Mouse (Mus musculus) MEL (cell line): ENCODE results near the gene Slc30a6. TPM values are rescaled to one million over a fixed set of nuclear protein-coding genes. Genes with fewer than 3 reads are reported as not detected.

Experiments used
- DNase-seq: peaks from one replicate; pipeline ENCODE4 v3.0.0; 2011; ENCODE audit warnings: low read depth, low spot score
- H3K27ac ChIP-seq: 2 replicates; pipeline ENCODE4 v1.5.1; 2012; ENCODE audit warnings: low read depth, mild to moderate bottlenecking, control low read depth, low read length, moderate library complexity; ENCODE audit not compliant: control insufficient read depth
- H3K27me3 ChIP-seq, 2 experiments: fragments of 150-350 bp in 1 of 2; sonication (generic) in 1 of 2; 2 replicates each; pipeline ENCODE4 v1.6.1; 2012; ENCODE audit warnings: low read length in 2 of 2, mild to moderate bottlenecking in 2 of 2, improper control_type of control experiment in 1 of 2, moderate library complexity in 1 of 2; ENCODE audit not compliant: insufficient read depth in 2 of 2, control insufficient read depth in 1 of 2
- H3K36me3 ChIP-seq, 2 experiments: 2 replicates each; pipeline ENCODE4 v1.6.1; 2012 to 2014; ENCODE audit warnings: low read length in 2 of 2, improper control_type of control experiment in 1 of 2, inconsistent platforms in 1 of 2, mild to moderate bottlenecking in 1 of 2; ENCODE audit not compliant: insufficient read depth in 2 of 2, control insufficient read depth in 1 of 2
- H3K4me1 ChIP-seq, 2 experiments: fragments of 150-350 bp in 1 of 2; sonication (generic) in 1 of 2; 2 replicates each; pipeline ENCODE4 v1.6.1; 2012; ENCODE audit warnings: low read length in 2 of 2, improper control_type of control experiment in 1 of 2, mild to moderate bottlenecking in 1 of 2; ENCODE audit not compliant: insufficient read depth in 2 of 2, control insufficient read depth in 1 of 2
- H3K4me3 ChIP-seq, 2 experiments: fragments of 150-350 bp in 1 of 2; sonication (generic) in 1 of 2; 2 replicates each; pipeline ENCODE4 v1.5.1; 2012; ENCODE audit warnings: low read depth in 2 of 2, low read length in 2 of 2, mild to moderate bottlenecking in 2 of 2, moderate library complexity in 2 of 2, control low read depth in 1 of 2, improper control_type of control experiment in 1 of 2; ENCODE audit not compliant: control insufficient read depth in 1 of 2, insufficient read depth in 1 of 2
- H3K79me2 ChIP-seq: 2 replicates; pipeline ENCODE4 v1.6.1; 2012; ENCODE audit warnings: mild to moderate bottlenecking, low read length, moderate library complexity; ENCODE audit not compliant: control insufficient read depth, poor library complexity, insufficient read depth
- H3K9ac ChIP-seq: 2 replicates; pipeline ENCODE4 v1.6.1; 2012; ENCODE audit warnings: low read depth, mild to moderate bottlenecking, control low read depth, low read length, moderate library complexity; ENCODE audit not compliant: control insufficient read depth, poor library complexity, severe bottlenecking
- H3K9me3 ChIP-seq: fragments of 150-350 bp; sonication (generic); replicated peaks from 2 replicates; pipeline ENCODE4 v1.6.1; 2012; ENCODE audit warnings: mild to moderate bottlenecking, low read length, improper control_type of control experiment, moderate library complexity; ENCODE audit not compliant: insufficient read depth
- BHLHE40 ChIP-seq: IDR thresholded peaks from 2 replicates; pipeline ENCODE4 v1.6.1; 2012; ENCODE audit warnings: low read depth, mild to moderate bottlenecking, inconsistent platforms, low read length, improper control_type of control experiment, borderline replicate concordance
- CHD1 ChIP-seq: IDR thresholded peaks from 2 replicates; pipeline ENCODE4 v1.6.1; 2012; ENCODE audit warnings: low read depth, mild to moderate bottlenecking, inconsistent platforms, low read length, improper control_type of control experiment
- CHD2 ChIP-seq: IDR thresholded peaks from 2 replicates; pipeline ENCODE4 v1.6.1; 2011; ENCODE audit warnings: low read length, improper control_type of control experiment
- E2F4 ChIP-seq: IDR thresholded peaks from 2 replicates; pipeline ENCODE4 v1.6.1; 2011; ENCODE audit warnings: low read depth, low read length, improper control_type of control experiment, borderline replicate concordance
- ELF1 ChIP-seq: IDR thresholded peaks from 2 replicates; pipeline ENCODE4 v1.6.1; 2014; ENCODE audit warnings: low read depth, mild to moderate bottlenecking, inconsistent platforms, low read length, improper control_type of control experiment, moderate library complexity
- EP300 ChIP-seq, 2 experiments: IDR thresholded peaks; 2 replicates each; pipeline ENCODE4 v1.6.1; 2011; ENCODE audit warnings: improper control_type of control experiment in 2 of 2, low read length in 2 of 2, low read depth in 1 of 2, mild to moderate bottlenecking in 1 of 2
- ETS1 ChIP-seq: IDR thresholded peaks from 2 replicates; pipeline ENCODE4 v1.6.1; 2012; ENCODE audit warnings: low read depth, mild to moderate bottlenecking, inconsistent platforms, low read length, improper control_type of control experiment, moderate library complexity
- GABPA ChIP-seq: IDR thresholded peaks from 2 replicates; pipeline ENCODE4 v1.6.1; 2012; ENCODE audit warnings: low read depth, mild to moderate bottlenecking, inconsistent platforms, low read length, improper control_type of control experiment, moderate library complexity
- HCFC1 ChIP-seq: IDR thresholded peaks from 2 replicates; pipeline ENCODE4 v1.6.1; 2012; ENCODE audit warnings: low read depth, mild to moderate bottlenecking, inconsistent platforms, low read length, improper control_type of control experiment, moderate library complexity
- JUND ChIP-seq: IDR thresholded peaks from 2 replicates; pipeline ENCODE4 v1.6.1; 2011; ENCODE audit warnings: low read depth, mild to moderate bottlenecking, improper control_type of control experiment, low read length
- KAT2A ChIP-seq: conservative IDR thresholded peaks from 2 replicates; pipeline ENCODE4 v1.6.1; 2012; ENCODE audit warnings: low read depth, low read length, improper control_type of control experiment, inconsistent platforms
- MAFK ChIP-seq: IDR thresholded peaks from 2 replicates; pipeline ENCODE4 v1.6.1; 2011; ENCODE audit warnings: low read depth, mild to moderate bottlenecking, low read length, improper control_type of control experiment, borderline replicate concordance
- MAX ChIP-seq: IDR thresholded peaks from 2 replicates; pipeline ENCODE4 v1.6.1; 2011; ENCODE audit warnings: low read length, improper control_type of control experiment
- MAZ ChIP-seq: IDR thresholded peaks from 2 replicates; pipeline ENCODE4 v1.6.1; 2012; ENCODE audit warnings: low read depth, mild to moderate bottlenecking, inconsistent platforms, low read length, improper control_type of control experiment
- MEF2A ChIP-seq: IDR thresholded peaks from 2 replicates; pipeline ENCODE4 v1.6.1; 2014; ENCODE audit warnings: low read depth, mild to moderate bottlenecking, inconsistent platforms, low read length, improper control_type of control experiment; ENCODE audit not compliant: poor library complexity, insufficient replicate concordance, severe bottlenecking; ENCODE audit errors: extremely low read depth
- MXI1 ChIP-seq: IDR thresholded peaks from 2 replicates; pipeline ENCODE4 v1.6.1; 2011; ENCODE audit warnings: mild to moderate bottlenecking, low read depth, low read length, improper control_type of control experiment
- MYB ChIP-seq: IDR thresholded peaks from 2 replicates; pipeline ENCODE4 v1.6.1; 2011; ENCODE audit warnings: mild to moderate bottlenecking, low read depth, low read length, improper control_type of control experiment
- MYC ChIP-seq: IDR thresholded peaks from 2 replicates; pipeline ENCODE4 v1.6.1; 2011; ENCODE audit warnings: low read depth, mild to moderate bottlenecking, low read length, improper control_type of control experiment, moderate library complexity
- NELFE ChIP-seq: IDR thresholded peaks from 2 replicates; pipeline ENCODE4 v1.6.1; 2011; ENCODE audit warnings: low read depth, low read length, improper control_type of control experiment
- NRF1 ChIP-seq: IDR thresholded peaks from 2 replicates; pipeline ENCODE4 v1.6.1; 2014; ENCODE audit warnings: low read depth, mild to moderate bottlenecking, inconsistent platforms, low read length, improper control_type of control experiment, moderate library complexity; ENCODE audit not compliant: poor library complexity, insufficient read depth, severe bottlenecking
- POLR2A ChIP-seq, 2 experiments: IDR thresholded peaks; 2 replicates each; pipeline ENCODE4 v1.6.1; 2011 to 2012; ENCODE audit warnings: low read length in 2 of 2, mild to moderate bottlenecking in 2 of 2, control low read depth in 1 of 2, improper control_type of control experiment in 1 of 2, low read depth in 1 of 2, moderate library complexity in 1 of 2; ENCODE audit not compliant: control insufficient read depth in 1 of 2, insufficient read depth in 1 of 2, poor library complexity in 1 of 2
- POLR2AphosphoS2 ChIP-seq: IDR thresholded peaks from 2 replicates; pipeline ENCODE4 v1.6.1; 2011; ENCODE audit warnings: low read length, improper control_type of control experiment
- POLR2AphosphoS5 ChIP-seq: IDR thresholded peaks from 2 replicates; pipeline ENCODE4 v1.6.1; 2012; ENCODE audit warnings: low read depth, borderline replicate concordance, mild to moderate bottlenecking, inconsistent platforms, low read length, moderate library complexity, mixed read lengths
- RCOR1 ChIP-seq: IDR thresholded peaks from 2 replicates; pipeline ENCODE4 v1.6.1; 2012; ENCODE audit warnings: low read depth, mild to moderate bottlenecking, inconsistent platforms, low read length, improper control_type of control experiment
- SMC3 ChIP-seq: IDR thresholded peaks from 2 replicates; pipeline ENCODE4 v1.6.1; 2011; ENCODE audit warnings: low read depth, low read length, improper control_type of control experiment
- TAL1 ChIP-seq: IDR thresholded peaks from 2 replicates; pipeline ENCODE4 v1.6.1; 2012; ENCODE audit warnings: mild to moderate bottlenecking, inconsistent platforms, low read length, moderate library complexity, mixed read lengths
- TBP ChIP-seq: IDR thresholded peaks from 2 replicates; pipeline ENCODE4 v1.8.0; 2011; ENCODE audit warnings: low read depth, low read length, improper control_type of control experiment
- TCF12 ChIP-seq: IDR thresholded peaks from 2 replicates; pipeline ENCODE4 v1.6.1; 2014; ENCODE audit warnings: low read depth, mild to moderate bottlenecking, inconsistent platforms, low read length, improper control_type of control experiment, moderate library complexity
- UBTF ChIP-seq: IDR thresholded peaks from 2 replicates; pipeline ENCODE4 v1.6.1; 2012; ENCODE audit warnings: low read depth, mild to moderate bottlenecking, inconsistent platforms, low read length, improper control_type of control experiment, moderate library complexity, borderline replicate concordance; ENCODE audit not compliant: insufficient read depth
- USF1 ChIP-seq: IDR thresholded peaks from 2 replicates; pipeline ENCODE4 v1.6.1; 2014; ENCODE audit warnings: low read depth, mild to moderate bottlenecking, inconsistent platforms, low read length, improper control_type of control experiment, moderate library complexity
- USF2 ChIP-seq, 2 experiments: IDR thresholded peaks; 2 replicates each; pipeline ENCODE4 v1.6.1; 2011 to 2012; ENCODE audit warnings: improper control_type of control experiment in 2 of 2, low read length in 2 of 2, borderline replicate concordance in 1 of 2, inconsistent platforms in 1 of 2, low read depth in 1 of 2, mild to moderate bottlenecking in 1 of 2; ENCODE audit not compliant: insufficient read depth in 1 of 2
- ZC3H11A ChIP-seq: IDR thresholded peaks from 2 replicates; pipeline ENCODE4 v1.6.1; 2012; ENCODE audit warnings: low read depth, mild to moderate bottlenecking, inconsistent platforms, low read length, improper control_type of control experiment
- ZKSCAN1 ChIP-seq: IDR thresholded peaks from 2 replicates; pipeline ENCODE4 v1.6.1; 2012; ENCODE audit warnings: low read depth, mild to moderate bottlenecking, inconsistent platforms, low read length, improper control_type of control experiment, moderate library complexity
- ZMIZ1 ChIP-seq: IDR thresholded peaks from 2 replicates; pipeline ENCODE4 v1.6.1; 2012; ENCODE audit warnings: low read depth, mild to moderate bottlenecking, inconsistent platforms, low read length, improper control_type of control experiment, moderate library complexity
- ZNF384 ChIP-seq: IDR thresholded peaks from 2 replicates; pipeline ENCODE4 v1.6.1; 2012; ENCODE audit warnings: low read depth, mild to moderate bottlenecking, inconsistent platforms, low read length, improper control_type of control experiment
- polyA plus RNA-seq, 2 experiments: library from polyadenylated mRNA; stranded (reverse) in 1 of 2; unstranded in 1 of 2; fragments of >175 nt in 1 of 2; fragments of >200 nt in 1 of 2; gene quantifications; 2 replicates each; pipeline versions ENCODE4 v1.2.1 to v1.2.4; 2012; ENCODE audit warnings: low replicate concordance in 2 of 2, low read depth in 1 of 2; ENCODE audit not compliant: insufficient read length in 2 of 2, insufficient read depth in 1 of 2, missing spikeins in 1 of 2
- total RNA-seq: library from RNA; depleted of rRNA; stranded (reverse); fragments of 300-350 nt; gene quantifications from 2 replicates; pipeline ENCODE4 v1.2.3, GENCODE M21; 2012; rRNA removed

Slc30a6 gene
- 13.9 and 15.5 TPM in 2 replicates for total RNA-seq
- polyA plus RNA-seq: 10 to 100 TPM in 1 of 2 experiments, not detected in 1; 19.4 TPM

DNA sequence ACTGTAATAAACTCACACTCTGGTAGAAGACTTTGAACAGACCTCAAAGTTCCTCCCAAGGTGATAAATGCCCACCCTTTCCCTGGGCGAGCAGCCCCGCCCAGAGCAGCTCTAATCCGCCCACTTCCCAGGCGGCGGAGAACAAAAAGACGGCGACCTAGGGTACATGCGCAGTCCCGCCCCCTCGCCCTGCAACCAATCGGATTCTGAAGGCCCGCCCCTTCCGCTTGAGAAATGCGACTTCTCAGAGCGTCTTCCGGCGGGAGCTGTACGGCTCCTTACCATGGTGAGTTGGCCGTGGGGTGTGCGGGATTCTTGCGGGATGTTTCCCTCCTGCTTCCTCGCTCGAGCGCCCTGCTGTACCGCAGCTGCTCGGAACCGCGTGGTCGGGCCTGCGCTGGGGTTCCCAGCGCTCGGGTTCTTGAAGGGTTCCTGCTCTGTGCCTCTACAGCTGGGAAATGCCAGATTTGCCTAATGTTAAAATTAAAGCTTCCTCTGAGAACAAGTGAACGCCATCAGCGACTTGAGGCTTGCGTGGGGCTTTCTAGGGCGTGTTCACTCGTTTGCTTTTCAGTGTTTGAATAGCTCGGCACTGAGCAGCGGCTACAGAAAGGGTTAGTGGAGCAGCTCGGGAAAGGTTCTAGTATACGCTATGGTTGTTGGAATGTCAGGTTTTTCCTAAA lies at the start of gene Slc30a6:
TSS of gene Slc30a6 (plus strand) at position 226 of the 683 bp plus-strand sequence.
- DNase-seq: peak; percentile 99
- peaks cover 11% of the 10 kb centered on the region for H3K79me2 ChIP-seq
- no peaks in the 10 kb centered on the region for H3K27me3 ChIP-seq
- no peaks in the 10 kb centered on the region for H3K9me3 ChIP-seq
- peaks cover 2 to 6% of the 10 kb centered on the region in 2 experiments; a peak in 2 of 4 replicates for H3K4me1 ChIP-seq
- H3K9ac ChIP-seq: peak within 1 kb of the TSS; percentile 95
- H3K27ac ChIP-seq: peak within 1 kb of the TSS; percentile 81
- peak within 1 kb of the TSS; percentile 87 to 96 for H3K4me3 ChIP-seq
- peaks cover 0 to 3% of the 10 kb centered on the region in 2 experiments; a peak in 2 of 4 replicates for H3K36me3 ChIP-seq
- TF ChIP-seq BHLHE40 (no peak), POLR2A (IDR thresholded peaks at IDR 0.05; ENCODE audit: control insufficient read depth in 1 of 2, insufficient read depth in 1 of 2, low read depth in 1 of 2, low read length in 2 of 2, poor library complexity in 1 of 2) (peak; percentile 80 to 97), MEF2A (no peak), USF2 (IDR thresholded peaks at IDR 0.05; ENCODE audit: borderline replicate concordance in 1 of 2, insufficient read depth in 1 of 2, low read depth in 1 of 2, low read length in 2 of 2) (no peak), ZKSCAN1 (no peak), TCF12 (peak; percentile 59), ZMIZ1 (peak; percentile 94), MAFK (no peak), TBP (peak; percentile 86), MXI1 (peak; percentile 76), POLR2AphosphoS5 (no peak), HCFC1 (peak; percentile 88), POLR2AphosphoS2 (peak; percentile 92), ELF1 (peak; percentile 71), CHD2 (0 out of 2 replicates have a peak, but pooled peaks have one; percentile 25), SMC3 (no peak), NRF1 (peak; percentile 81), RCOR1 (no peak), CHD1 (no peak), MAZ (0 out of 2 replicates have a peak, but pooled peaks have one; percentile 55), MAX (0 out of 2 replicates have a peak, but pooled peaks have one; percentile 8), ETS1 (0 out of 2 replicates have a peak, but pooled peaks have one; percentile 33), ZNF384 (0 out of 2 replicates have a peak, but pooled peaks have one; percentile 35), JUND (no peak), GABPA (no peak), NELFE (peak; percentile 98), ZC3H11A (no peak), MYC (0 out of 2 replicates have a peak, but pooled peaks have one; percentile 4), MYB (no peak), E2F4 (no peak), KAT2A (peak; percentile 47; the same call in 1 of the 2 replicates), EP300 (IDR thresholded peaks at IDR 0.05; ENCODE audit: low read depth in 1 of 2, low read length in 2 of 2) (no peak), TAL1 (no peak), USF1 (no peak), UBTF (no peak)
